Mouse (Mus musculus) hindbrain, embryonic 11.5 days (tissue): ENCODE data around the gene Pptc7. TPM values are rescaled to one million over a fixed set of nuclear protein-coding genes. Genes with fewer than 3 reads are reported as not detected.

ENCODE experiments used
- ATAC-seq: fragments of 200-750 bp; cut with Nextera tagmentation; 2 replicates; pipeline ENCODE4 v1.8.0; 2017; ENCODE audit warnings: mild to moderate bottlenecking, moderate TSS enrichment, moderate library complexity; ENCODE audit not compliant: low FRiP score
- DNase-seq: peaks from one replicate; pipeline ENCODE4 v3.0.0-alpha.2; 2015; ENCODE audit warnings: low spot score
- H3K27ac ChIP-seq: fragments of 300-500 bp; sonication (generic); 2 replicates; pipeline ENCODE4 v1.5.1; 2014; ENCODE audit warnings: mild to moderate bottlenecking, low read depth, low read length
- H3K27me3 ChIP-seq: fragments of 300-500 bp; sonication (generic); 2 replicates; pipeline ENCODE4 v1.6.1; 2014; ENCODE audit warnings: mild to moderate bottlenecking, low read length, moderate library complexity, mixed read lengths; ENCODE audit not compliant: control insufficient read depth, insufficient read depth
- H3K36me3 ChIP-seq: fragments of 300-500 bp; sonication (generic); 2 replicates; pipeline ENCODE4 v1.6.1; 2014; ENCODE audit warnings: mild to moderate bottlenecking, low read length, moderate library complexity, mixed read lengths; ENCODE audit not compliant: control insufficient read depth, insufficient read depth
- H3K4me1 ChIP-seq: fragments of 300-500 bp; sonication (generic); replicated peaks from 2 replicates; pipeline ENCODE4 v1.6.1; 2014; ENCODE audit warnings: low read length, mixed read lengths; ENCODE audit not compliant: control insufficient read depth, insufficient read depth
- H3K4me2 ChIP-seq: fragments of 300-500 bp; sonication (generic); replicated peaks from 2 replicates; pipeline ENCODE4 v1.6.1; 2014; ENCODE audit warnings: mild to moderate bottlenecking, low read depth, low read length
- H3K4me3 ChIP-seq: fragments of 300-500 bp; sonication (generic); 2 replicates; pipeline ENCODE4 v1.5.1; 2014; ENCODE audit warnings: low read depth, low read length
- H3K9ac ChIP-seq: fragments of 300-500 bp; sonication (generic); 2 replicates; pipeline ENCODE4 v1.6.1; 2014; ENCODE audit warnings: low read depth, low read length
- H3K9me3 ChIP-seq: fragments of 300-500 bp; sonication (generic); 2 replicates; pipeline ENCODE4 v1.6.1; 2016; ENCODE audit warnings: low read length; ENCODE audit not compliant: control insufficient read depth
- WGBS: fragments of 180-500 bp; shearing (Covaris S2); extraction: QIAGEN DNeasy Blood & Tissue Kit; methylation state at CpG from one replicate; pipeline ENCODE4 v1.1.7; 2014; 5-methylcytosine and 5-hydroxymethylcytosine counted together
- polyA plus RNA-seq: library from polyadenylated mRNA; unstranded; fragments of >200 nt; fragmentation: Nextera tagmentation; extraction: Ambion mirVana; gene quantifications from 2 replicates; pipeline ENCODE4 v1.2.1, GENCODE M21; 2014

Pptc7 gene
- polyA plus RNA-seq, 1 experiment from 2014 or later = 8.4 TPM

- DNase-seq = no peak
- H3K4me3 ChIP-seq = no peak overlapping the region
- H3K36me3 ChIP-seq = no peaks in the 10 kb centered on the region
- no peaks in the 10 kb centered on the region for H3K27me3 ChIP-seq
- ATAC-seq = no peak
- H3K9ac ChIP-seq = no peak overlapping the region
- H3K4me1 ChIP-seq = no peaks in the 10 kb centered on the region
- no peak overlapping the region for H3K27ac ChIP-seq
- 81% methylated on average over 4 of the region's 4 CpGs for WGBS
- H3K4me2 ChIP-seq = no peak overlapping the region
- no peaks in the 10 kb centered on the region for H3K9me3 ChIP-seq
Observed at GRCm38 (mm10) chr5:122345777-122346176, 61.6 kb downstream of the Pptc7 start.

GRCm38 (mm10) chr5:122353807-122354491, 69.8 kb downstream of the Pptc7 start, which contains the start of the genes Rad9b and Vps29:
Gene Rad9b, minus strand, starts transcription at chr5:122354233.
Gene Vps29, plus strand, starts transcription at chr5:122354369.
- H3K27me3 ChIP-seq = no peaks in the 10 kb centered on the region
- H3K4me2 ChIP-seq = peak within 1 kb of the TSS; percentile 76
- H3K9me3 ChIP-seq = no peaks in the 10 kb centered on the region
- ATAC-seq (peak; percentile 90), DNase-seq (peak; percentile 100)
- peak within 1 kb of the TSS; percentile 72 for H3K4me3 ChIP-seq
- peak within 1 kb of the TSS; percentile 72 for H3K27ac ChIP-seq
- no peaks in the 10 kb centered on the region for H3K36me3 ChIP-seq
- no peaks in the 10 kb centered on the region for H3K4me1 ChIP-seq
- 3% methylated on average over 50 of the region's 51 CpGs for WGBS
- peak within 1 kb of the TSS; percentile 85 for H3K9ac ChIP-seq

- Histone ChIP-seq H3K4me3 (peak overlapping the region; percentile 72), H3K27ac (peak overlapping the region; percentile 72), H3K9ac (peak overlapping the region; percentile 85), H3K9me3 (no peaks in the 10 kb centered on the region), H3K4me1 (no peaks in the 10 kb centered on the region), H3K4me2 (peak overlapping the region; percentile 76), H3K27me3 (no peaks in the 10 kb centered on the region), H3K36me3 (no peaks in the 10 kb centered on the region)
- DNase-seq (no peak), ATAC-seq (no peak; the same call in 1 of the 2 replicates)
- under 1% methylated on average over 56 of the region's 57 CpGs for WGBS
Observed at GRCm38 (mm10) chr5:122354492-122355067, 70.4 kb downstream of the Pptc7 start.

GRCm38 (mm10) chr5:122371591-122372191, 87.5 kb downstream of the Pptc7 start, which contains the start of gene Gpn3:
Gene Gpn3, plus strand, starts transcription at chr5:122371876.
- ATAC-seq = peak; percentile 86
- Histone ChIP-seq H3K4me3 (peak within 1 kb of the TSS; percentile 70), H3K27me3 (no peaks in the 10 kb centered on the region), H3K4me1 (no peaks in the 10 kb centered on the region; the same call in 1 of the 2 replicates), H3K9me3 (no peaks in the 10 kb centered on the region), H3K9ac (peak within 1 kb of the TSS; percentile 68), H3K27ac (peak within 1 kb of the TSS; percentile 95), H3K4me2 (peak within 1 kb of the TSS; percentile 56), H3K36me3 (peaks cover 11% of the 10 kb centered on the region; the same call in 1 of the 2 replicates)
- WGBS = 0% methylated on average over 31 of the region's 46 CpGs
- no peak for DNase-seq

GRCm38 (mm10) chr5:122372192-122372769, 88.1 kb downstream of the Pptc7 start, which contains the start of gene Fam216a:
Gene Fam216a, minus strand, starts transcription at chr5:122372364.
- DNase-seq (peak; percentile 100), ATAC-seq (peak; percentile 93)
- H3K4me1 ChIP-seq = no peaks in the 10 kb centered on the region; the same call in 1 of the 2 replicates
- peak within 1 kb of the TSS; percentile 70 for H3K4me3 ChIP-seq
- H3K27ac ChIP-seq = peak within 1 kb of the TSS; percentile 95
- H3K36me3 ChIP-seq = peaks cover 6% of the 10 kb centered on the region; the same call in 1 of the 2 replicates
- H3K4me2 ChIP-seq = peak within 1 kb of the TSS; percentile 56
- no peaks in the 10 kb centered on the region for H3K27me3 ChIP-seq
- no peaks in the 10 kb centered on the region for H3K9me3 ChIP-seq
- peak within 1 kb of the TSS; percentile 68 for H3K9ac ChIP-seq
- under 1% methylated on average over 53 of the region's 53 CpGs for WGBS

- Histone ChIP-seq H3K4me2 (peak overlapping the region; percentile 56), H3K9ac (peak overlapping the region; percentile 68), H3K27ac (peak overlapping the region; percentile 95), H3K9me3 (no peaks in the 10 kb centered on the region), H3K4me3 (peak overlapping the region; percentile 70), H3K4me1 (no peaks in the 10 kb centered on the region; the same call in 1 of the 2 replicates), H3K27me3 (no peaks in the 10 kb centered on the region), H3K36me3 (peaks cover 4% of the 10 kb centered on the region; the same call in 1 of the 2 replicates)
- ATAC-seq (no peak; the same call in 1 of the 2 replicates), DNase-seq (no peak)
- WGBS = 7% methylated on average over 5 of the region's 5 CpGs
Observed at GRCm38 (mm10) chr5:122372878-122373277, 88.7 kb downstream of the Pptc7 start.

Other genes with a start within 250 kb of the Pptc7 start
- 13.7 and 17.4 TPM in 2 replicates for gene Cux2, start 234.3 kb upstream of the Pptc7 start, polyA plus RNA-seq
- 0.77 and 1.2 TPM in 2 replicates for gene Myl2, start 183.4 kb upstream of the Pptc7 start, polyA plus RNA-seq
- not detected in 2 replicates for gene Ccdc63, start 143.5 kb upstream of the Pptc7 start, polyA plus RNA-seq
- gene Ppp1cc, start 126.1 kb upstream of the Pptc7 start, polyA plus RNA-seq = 293 and 305 TPM in 2 replicates
- 5.0 and 6.1 TPM in 2 replicates for gene Hvcn1, start 77.6 kb upstream of the Pptc7 start, polyA plus RNA-seq
- 4.4 and 5.6 TPM in 2 replicates for gene Tctn1, start 19.9 kb upstream of the Pptc7 start, polyA plus RNA-seq
- gene Rad9b, start 69.9 kb downstream of the Pptc7 start, polyA plus RNA-seq = 7.4 and 10.7 TPM in 2 replicates
- 220 and 231 TPM in 2 replicates for gene Vps29, start 70.0 kb downstream of the Pptc7 start, polyA plus RNA-seq
- 63.5 and 68.1 TPM in 2 replicates for gene Gpn3, start 87.5 kb downstream of the Pptc7 start, polyA plus RNA-seq
- 119 and 123 TPM in 2 replicates for gene Fam216a, start 88.0 kb downstream of the Pptc7 start, polyA plus RNA-seq
- 53.8 and 68.9 TPM in 2 replicates for gene Arpc3, start 107.5 kb downstream of the Pptc7 start, polyA plus RNA-seq
- gene Anapc7, start 137.3 kb downstream of the Pptc7 start, polyA plus RNA-seq = 27.1 and 33.7 TPM in 2 replicates
- gene Atp2a2, start 217.9 kb downstream of the Pptc7 start, polyA plus RNA-seq = 46.5 and 50.2 TPM in 2 replicates